Mouse (Mus musculus) fibroblast of lung, adult 2 months (primary cell): ENCODE measurements around the gene Irs2.

Experiments used
- DNase-seq: peaks from one replicate; pipeline ENCODE4 v3.0.0-alpha.2; 2011; ENCODE audit warnings: low read depth

Gene Irs2

GRCm38 (mm10) chr8:10953346-10954053 is 54.8 kb downstream of the Irs2 start:
- no peak for DNase-seq

GRCm38 (mm10) chr8:10952706-10953105 is 55.6 kb downstream of the Irs2 start:
- no peak for DNase-seq

GRCm38 (mm10) chr8:10952235-10952634 is 56.0 kb downstream of the Irs2 start:
- DNase-seq, result no peak

- DNase-seq, result no peak
Measured at GRCm38 (mm10) chr8:10951567-10951966, 56.7 kb downstream of the Irs2 start.

- DNase-seq, result peak; percentile 77
Measured at GRCm38 (mm10) chr8:10945939-10946740, 62.1 kb downstream of the Irs2 start.

GRCm38 (mm10) chr8:10945490-10945889 is 62.8 kb downstream of the Irs2 start:
- DNase-seq, result no peak

- no peak for DNase-seq
Measured at GRCm38 (mm10) chr8:10943314-10944060, 64.8 kb downstream of the Irs2 start.

GRCm38 (mm10) chr8:10939883-10940282 is 68.4 kb downstream of the Irs2 start:
- DNase-seq, result no peak

- DNase-seq, result no peak
Measured at GRCm38 (mm10) chr8:10939210-10939782, 69.0 kb downstream of the Irs2 start.

- no peak for DNase-seq
Measured at GRCm38 (mm10) chr8:10938284-10938683, 70.0 kb downstream of the Irs2 start.

GRCm38 (mm10) chr8:10936646-10937045 is 71.6 kb downstream of the Irs2 start:
- no peak for DNase-seq

- DNase-seq, result peak; percentile 54
Measured at GRCm38 (mm10) chr8:10935231-10935630, 73.0 kb downstream of the Irs2 start.
